Mouse (Mus musculus) liver, embryonic 14.5 days (tissue): ENCODE results near the gene Dot1l. TPM values are rescaled to one million over a fixed set of nuclear protein-coding genes. Genes with fewer than 3 reads are reported as not detected.
"Not testable (repeated sequence)": the region's sequence is repeated elsewhere in the genome, so short reads cannot be mapped to it uniquely, and the experiment has no call there.

Source experiments
- ATAC-seq: fragments of 200-750 bp; cut with Nextera tagmentation; 2 replicates; pipeline ENCODE4 v1.8.0; 2017; ENCODE audit warnings: moderate number of reproducible peaks, mild to moderate bottlenecking, moderate library complexity; ENCODE audit not compliant: insufficient read depth
- DNase-seq, 3 experiments: peaks; one replicate each; pipeline ENCODE4 v3.0.0-alpha.2; 2012 to 2013; ENCODE audit warnings: low read depth in 3 of 3, low spot score in 3 of 3
- H3K27ac ChIP-seq: fragments of 300-500 bp; sonication (generic); 2 replicates; pipeline ENCODE4 v1.5.1; 2014; ENCODE audit warnings: moderate library complexity, mild to moderate bottlenecking, control low read depth, inconsistent platforms
- H3K27me3 ChIP-seq: fragments of 300-500 bp; sonication (generic); 2 replicates; pipeline ENCODE4 v1.6.1; 2014; ENCODE audit warnings: mild to moderate bottlenecking, low read length, moderate library complexity; ENCODE audit not compliant: control insufficient read depth, insufficient read depth
- H3K36me3 ChIP-seq: fragments of 300-500 bp; sonication (generic); replicated peaks from 2 replicates; pipeline ENCODE4 v1.6.1; 2014; ENCODE audit warnings: low read depth; ENCODE audit not compliant: control insufficient read depth, insufficient read depth
- H3K4me1 ChIP-seq, 2 experiments: fragments of 200-500 bp in 1 of 2; fragments of 300-500 bp in 1 of 2; sonication (generic) in 1 of 2; replicated peaks; 2 replicates each; pipeline ENCODE4 v1.6.1; 2012 to 2014; ENCODE audit warnings: antibody characterized with exemption in 1 of 2, inconsistent platforms in 1 of 2, low read length in 1 of 2; ENCODE audit not compliant: control insufficient read depth in 2 of 2, insufficient read depth in 2 of 2
- H3K4me2 ChIP-seq: fragments of 300-500 bp; sonication (generic); 2 replicates; pipeline ENCODE4 v1.6.1; 2014; ENCODE audit warnings: low read depth, mild to moderate bottlenecking, control low read depth, moderate library complexity
- H3K4me3 ChIP-seq, 2 experiments: fragments of 200-500 bp in 1 of 2; fragments of 300-500 bp in 1 of 2; sonication (generic) in 1 of 2; 2 replicates each; pipeline ENCODE4 v1.5.1; 2012 to 2014; ENCODE audit warnings: low read depth in 2 of 2, low read length in 2 of 2, mild to moderate bottlenecking in 2 of 2, control low read depth in 1 of 2, inconsistent platforms in 1 of 2, moderate library complexity in 1 of 2; ENCODE audit not compliant: insufficient read depth in 1 of 2
- H3K9ac ChIP-seq: fragments of 300-500 bp; sonication (generic); replicated peaks from 2 replicates; pipeline ENCODE4 v1.6.1; 2014; ENCODE audit warnings: mild to moderate bottlenecking, control low read depth, moderate library complexity
- H3K9me3 ChIP-seq: fragments of 300-500 bp; sonication (generic); 2 replicates; pipeline ENCODE4 v1.6.1; 2016; ENCODE audit warnings: low read length, mixed read lengths; ENCODE audit not compliant: control insufficient read depth
- CTCF ChIP-seq: IDR thresholded peaks from 2 replicates; pipeline ENCODE4 v1.5.1; 2016; ENCODE audit warnings: antibody characterized with exemption, low read depth, control low read depth
- EP300 ChIP-seq: IDR thresholded peaks from 2 replicates; pipeline ENCODE4 v1.6.1; 2016; ENCODE audit warnings: antibody characterized with exemption, low read depth
- WGBS: fragments of 180-500 bp; shearing (Covaris S2); extraction: QIAGEN DNeasy Blood & Tissue Kit; methylation state at CpG from one replicate; pipeline ENCODE4 v1.1.7; 2014; ENCODE audit not compliant: insufficient replicate concordance; 5-methylcytosine and 5-hydroxymethylcytosine counted together
- polyA plus RNA-seq, 2 experiments: library from polyadenylated mRNA; depleted of rRNA in 1 of 2; stranded (reverse) in 1 of 2; unstranded in 1 of 2; fragments of >200 nt; fragmentation: Nextera tagmentation in 1 of 2; extraction: Ambion mirVana in 1 of 2; gene quantifications; 2 replicates each; pipeline versions ENCODE4 v1.2.1 to v1.2.3; 2012 to 2014

Dot1l gene
- polyA plus RNA-seq, 2 experiments = 7.1 to 11.6 TPM

DNA sequence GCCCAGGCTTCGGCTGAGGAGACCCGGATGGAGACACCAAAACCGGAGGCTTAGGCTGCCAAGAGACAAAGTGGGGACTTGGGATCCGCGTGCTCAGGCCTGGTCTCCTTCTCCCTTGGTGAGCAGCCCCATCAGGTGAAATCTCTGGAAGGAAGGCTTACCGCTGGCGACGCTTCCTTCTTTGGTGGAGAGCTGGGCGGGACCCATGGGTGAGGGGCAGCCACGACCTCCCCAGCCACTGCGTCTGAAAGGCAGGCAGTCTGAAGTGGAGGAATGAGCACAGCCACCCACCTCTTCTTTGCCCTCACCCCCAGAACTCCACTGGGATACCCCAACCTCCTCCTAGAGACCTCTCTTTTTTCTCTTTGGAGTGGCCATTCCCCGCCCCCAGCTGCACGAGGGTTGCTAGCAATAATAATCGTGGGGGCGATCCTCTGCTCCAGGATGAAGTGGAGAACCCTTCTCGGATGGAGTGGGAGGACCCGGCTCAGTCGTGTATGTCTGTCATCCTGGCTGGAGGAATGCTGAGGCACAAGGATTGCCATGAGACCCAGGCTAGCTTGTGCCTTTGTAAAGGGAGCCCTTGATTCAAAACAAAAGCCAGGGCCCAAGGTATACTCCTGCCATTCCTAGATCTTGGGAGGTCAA lies 54.1 kb downstream of the Dot1l start:
- Histone ChIP-seq H3K27ac (no peak overlapping the region), H3K27me3 (peaks cover 48% of the 10 kb centered on the region), H3K4me3 (no peak overlapping the region), H3K36me3 (peaks cover 5% of the 10 kb centered on the region), H3K4me1 (peaks cover 2 to 5% of the 10 kb centered on the region in 2 experiments; a peak in 3 of 4 replicates), H3K9ac (no peak overlapping the region), H3K9me3 (no peaks in the 10 kb centered on the region), H3K4me2 (no peak overlapping the region)
- WGBS = 6% methylated on average over 18 of the region's 18 CpGs
- no peak for ATAC-seq
- TF ChIP-seq EP300 = no peak
- TF ChIP-seq CTCF = no peak
- no peak for DNase-seq

DNA sequence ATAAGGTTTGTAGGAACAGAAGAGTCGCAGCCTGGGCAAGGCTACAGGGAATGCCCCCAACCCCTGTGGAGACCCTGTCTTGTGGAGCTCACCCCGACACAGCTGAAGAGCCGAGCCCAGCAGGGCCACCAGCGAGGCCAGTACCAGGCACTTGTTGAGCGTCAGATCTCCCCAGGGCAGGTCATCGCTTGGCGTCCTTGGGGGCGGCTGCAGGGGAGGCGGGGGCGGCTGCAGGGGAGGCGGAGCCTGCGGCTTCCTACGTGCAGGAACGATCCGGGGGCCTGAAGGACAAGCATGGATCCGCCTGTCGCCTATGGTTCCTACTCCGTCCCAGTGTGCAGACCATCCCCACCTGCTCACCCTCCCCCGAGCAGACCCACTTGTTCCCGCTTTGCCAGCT lies 55.1 kb downstream of the Dot1l start:
- no peak for ATAC-seq
- peaks cover 48% of the 10 kb centered on the region for H3K27me3 ChIP-seq
- no peaks in the 10 kb centered on the region for H3K9me3 ChIP-seq
- 7% methylated on average over 20 of the region's 20 CpGs for WGBS
- no peak for DNase-seq
- peaks cover 2 to 5% of the 10 kb centered on the region in 2 experiments; a peak in 3 of 4 replicates for H3K4me1 ChIP-seq
- no peak overlapping the region for H3K4me2 ChIP-seq
- H3K4me3 ChIP-seq = no peak overlapping the region
- no peak overlapping the region for H3K27ac ChIP-seq
- H3K9ac ChIP-seq = no peak overlapping the region
- no peaks in the 10 kb centered on the region for H3K36me3 ChIP-seq
- no peak for TF ChIP-seq CTCF
- no peak for TF ChIP-seq EP300

DNA sequence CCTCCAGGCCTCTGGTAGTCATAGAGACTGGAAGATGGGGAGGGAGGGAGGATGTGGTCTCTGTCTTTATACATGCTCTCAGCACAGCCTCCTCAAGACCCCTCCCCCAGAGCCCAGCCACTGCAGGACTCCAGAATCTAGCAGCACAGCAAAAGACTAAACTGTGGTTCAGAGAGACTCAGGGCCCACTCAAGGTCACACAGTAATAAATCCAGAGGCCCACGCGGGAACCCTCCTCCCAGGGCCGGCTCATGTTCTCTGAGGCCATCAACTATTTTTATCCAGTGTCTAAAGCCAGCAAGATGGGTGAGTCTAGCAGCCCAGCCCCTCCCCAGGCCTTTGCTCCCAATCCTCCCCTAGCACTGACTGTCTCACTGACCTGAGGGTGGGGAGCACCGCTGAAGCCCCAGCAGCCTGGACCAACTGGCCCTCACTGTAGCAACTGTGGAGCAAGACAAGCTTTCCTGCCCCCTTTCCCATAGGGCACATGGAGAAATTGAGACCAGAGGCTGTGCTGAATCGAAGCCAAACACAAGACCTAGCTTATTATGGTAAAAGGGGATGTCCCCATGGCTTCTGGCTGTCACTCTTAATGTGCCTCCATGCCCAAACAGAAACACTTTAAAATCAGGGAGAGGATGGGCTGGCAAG lies 57.5 kb downstream of the Dot1l start:
- H3K36me3 ChIP-seq = no peaks in the 10 kb centered on the region
- no peak overlapping the region for H3K27ac ChIP-seq
- no peaks in the 10 kb centered on the region for H3K9me3 ChIP-seq
- 40% methylated on average over 5 of the region's 5 CpGs for WGBS
- H3K4me3 ChIP-seq = no peak overlapping the region
- H3K4me1 ChIP-seq = peaks cover 0 to 5% of the 10 kb centered on the region in 2 experiments; a peak in 2 of 4 replicates
- H3K27me3 ChIP-seq = peaks cover 38% of the 10 kb centered on the region
- no peak overlapping the region for H3K9ac ChIP-seq
- DNase-seq = no peak
- H3K4me2 ChIP-seq = no peak overlapping the region
- no peak for TF ChIP-seq CTCF
- no peak for TF ChIP-seq EP300
- no peak for ATAC-seq

DNA sequence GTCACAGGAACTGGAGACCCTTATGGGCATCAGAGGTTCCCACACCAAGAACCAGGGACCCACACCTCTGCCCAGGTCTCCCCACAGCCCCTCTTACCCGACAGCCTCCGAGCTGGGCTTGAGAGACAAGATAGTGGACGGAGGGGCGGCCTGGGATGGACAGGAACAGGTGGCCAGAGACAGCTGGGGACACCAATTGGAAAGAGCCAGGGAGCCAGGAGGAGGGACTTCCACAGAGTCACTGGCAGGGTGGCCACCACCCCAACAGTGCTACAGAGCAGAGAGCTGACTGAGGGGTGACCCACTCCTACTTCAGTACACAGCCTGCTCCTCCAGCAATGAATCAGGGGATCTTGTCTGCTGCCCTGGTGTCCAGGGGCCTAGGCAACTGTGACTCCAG lies 58.4 kb downstream of the Dot1l start, which contains the start of gene Jsrp1:
TSS of gene Jsrp1 (minus strand) at position 133 of the 400 bp plus-strand sequence.
- Histone ChIP-seq H3K4me2 (no peak within 1 kb of the TSS), H3K27me3 (peaks cover 30% of the 10 kb centered on the region), H3K4me3 (no peak within 1 kb of the TSS), H3K9me3 (no peaks in the 10 kb centered on the region), H3K4me1 (peaks cover 3% of the 10 kb centered on the region in 2 experiments), H3K36me3 (no peaks in the 10 kb centered on the region), H3K9ac (no peak within 1 kb of the TSS), H3K27ac (no peak within 1 kb of the TSS)
- no peak for ATAC-seq
- DNase-seq = no peak
- TF ChIP-seq EP300 = no peak
- no peak for TF ChIP-seq CTCF
- 61% methylated on average over 4 of the region's 4 CpGs for WGBS

DNA sequence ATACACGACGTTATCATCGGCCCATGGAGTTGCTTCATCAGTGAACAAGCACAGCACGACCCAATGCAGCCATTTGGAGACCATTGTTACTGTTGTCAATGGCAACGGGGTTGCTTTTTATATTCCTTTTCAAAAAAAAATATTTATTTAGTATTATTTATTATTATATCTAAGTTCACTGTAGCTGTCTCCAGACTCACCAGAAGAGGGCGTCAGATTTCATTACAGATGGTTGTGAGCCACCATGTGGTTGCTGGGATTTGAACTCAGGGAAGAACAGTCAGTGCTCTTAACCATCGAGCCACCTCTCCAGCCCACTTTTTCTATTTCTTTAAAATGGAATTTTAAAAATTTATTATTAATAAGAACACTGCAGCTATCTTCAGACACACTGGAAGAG lies 59.8 kb downstream of the Dot1l start:
- Histone ChIP-seq H3K27ac (no peak overlapping the region), H3K36me3 (no peaks in the 10 kb centered on the region), H3K4me1 (peaks cover 14 to 17% of the 10 kb centered on the region in 2 experiments), H3K4me2 (no peak overlapping the region), H3K9ac (no peak overlapping the region), H3K9me3 (no peaks in the 10 kb centered on the region), H3K4me3 (no peak overlapping the region), H3K27me3 (peaks cover 15% of the 10 kb centered on the region)
- no peak for ATAC-seq
- no peak for TF ChIP-seq EP300
- no peak for TF ChIP-seq CTCF
- no peak for DNase-seq
- 49% methylated on average over 7 of the region's 7 CpGs for WGBS

DNA sequence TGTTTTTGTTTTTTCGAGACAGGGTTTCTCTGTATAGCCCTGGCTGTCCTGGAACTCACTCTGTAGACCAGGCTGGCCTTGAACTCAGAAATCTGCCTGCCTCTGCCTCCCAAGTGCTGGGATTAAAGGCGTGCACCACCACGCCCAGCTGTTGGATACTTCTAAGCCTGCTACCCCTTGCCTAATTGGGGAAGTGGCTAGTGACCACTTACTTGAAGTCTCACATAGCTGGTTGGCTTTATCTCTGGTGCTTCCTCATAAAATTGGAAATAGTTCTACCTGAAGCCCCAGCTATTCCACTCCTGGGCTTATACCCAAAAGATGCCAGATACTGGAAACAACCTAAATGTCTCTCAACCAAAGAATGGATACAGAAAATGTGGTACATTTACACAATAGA lies 61.3 kb downstream of the Dot1l start:
- H3K36me3 ChIP-seq, ATAC-seq, H3K9ac ChIP-seq, H3K27me3 ChIP-seq, H3K4me2 ChIP-seq, DNase-seq, H3K27ac ChIP-seq, H3K9me3 ChIP-seq, H3K4me3 ChIP-seq: not testable (repeated sequence)
- H3K4me1 ChIP-seq = peaks cover 17 to 19% of the 10 kb centered on the region in 2 experiments
- 54% methylated on average over 3 of the region's 3 CpGs for WGBS
